Mouse (Mus musculus) kidney, postnatal 0 days (tissue): Measurements from ENCODE around the gene Prlh. TPM values are rescaled to one million over a fixed set of nuclear protein-coding genes. Genes with fewer than 3 reads are reported as not detected.

Experiments
- ATAC-seq: fragments of 200-750 bp; cut with Nextera tagmentation; replicated peaks from 2 replicates; pipeline ENCODE4 v1.8.0; 2017; ENCODE audit warnings: low read depth, moderate number of reproducible peaks, moderate TSS enrichment, moderate library complexity; ENCODE audit not compliant: low FRiP score
- DNase-seq: peaks from one replicate; pipeline ENCODE4 v3.0.0-alpha.2; 2016; ENCODE audit warnings: low spot score
- H3K27ac ChIP-seq: fragments of 300-500 bp; sonication (generic); 2 replicates; pipeline ENCODE4 v1.5.1; 2014; ENCODE audit warnings: mild to moderate bottlenecking
- H3K27me3 ChIP-seq: fragments of 300-500 bp; sonication (generic); 2 replicates; pipeline ENCODE4 v1.6.1; 2014; ENCODE audit warnings: low read length, mixed read lengths; ENCODE audit not compliant: insufficient read depth
- H3K36me3 ChIP-seq: fragments of 300-500 bp; sonication (generic); 2 replicates; pipeline ENCODE4 v1.6.1; 2014; ENCODE audit warnings: low read length, mixed read lengths; ENCODE audit not compliant: insufficient read depth
- H3K4me1 ChIP-seq: fragments of 300-500 bp; sonication (generic); replicated peaks from 2 replicates; pipeline ENCODE4 v1.6.1; 2014; ENCODE audit warnings: antibody characterized with exemption, low read length, mixed read lengths; ENCODE audit not compliant: insufficient read depth
- H3K4me2 ChIP-seq: fragments of 300-500 bp; sonication (generic); 2 replicates; pipeline ENCODE4 v1.6.1; 2014; ENCODE audit warnings: mild to moderate bottlenecking, low read length, moderate library complexity, mixed read lengths
- H3K4me3 ChIP-seq: fragments of 300-500 bp; sonication (generic); replicated peaks from 2 replicates; pipeline ENCODE4 v1.5.1; 2014; ENCODE audit warnings: low read depth, low read length
- H3K9ac ChIP-seq: fragments of 300-500 bp; sonication (generic); 2 replicates; pipeline ENCODE4 v1.6.1; 2014; ENCODE audit warnings: low read depth, low read length
- H3K9me3 ChIP-seq: fragments of 300-500 bp; sonication (generic); replicated peaks from 2 replicates; pipeline ENCODE4 v1.6.1; 2016; ENCODE audit warnings: low read length, inconsistent platforms, mixed read lengths
- CTCF ChIP-seq: IDR thresholded peaks from 2 replicates; pipeline ENCODE4 v1.5.1; 2016; ENCODE audit warnings: antibody characterized with exemption, low read depth, mild to moderate bottlenecking, moderate library complexity
- WGBS: fragments of 180-500 bp; shearing (Covaris S2); extraction: QIAGEN DNeasy Blood & Tissue Kit; methylation state at CpG from one replicate; pipeline ENCODE4 v1.1.7; 2014; 5-methylcytosine and 5-hydroxymethylcytosine counted together
- polyA plus RNA-seq: library from polyadenylated mRNA; unstranded; fragments of >200 nt; fragmentation: Nextera tagmentation; extraction: Ambion mirVana; gene quantifications from 2 replicates; pipeline ENCODE4 v1.2.1, GENCODE M21; 2015

The Prlh gene
- polyA plus RNA-seq, 1 experiment from 2014 or later = not detected

DNA sequence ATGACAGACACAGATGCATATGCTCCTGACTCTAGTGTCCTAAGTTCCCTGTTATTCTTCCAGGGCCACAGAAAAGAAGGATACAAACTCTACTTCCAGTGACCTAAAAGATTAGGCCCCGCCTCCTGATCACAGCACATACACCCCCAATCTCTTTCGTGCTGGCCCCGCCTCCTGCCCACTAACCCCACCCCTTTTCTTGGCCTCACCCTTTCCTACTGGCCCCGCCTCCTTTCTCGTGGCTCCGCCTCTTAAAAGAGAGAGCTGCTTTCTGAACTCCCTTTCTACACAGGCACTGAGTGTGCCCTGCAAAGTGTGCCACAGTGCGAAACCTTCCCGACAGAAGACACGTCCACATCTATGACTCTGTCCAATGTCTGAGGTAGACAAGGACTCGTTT is 7.7 kb upstream of the Prlh start:
- H3K4me3 ChIP-seq = no peak overlapping the region
- no peaks in the 10 kb centered on the region for H3K27me3 ChIP-seq
- ATAC-seq (no peak), DNase-seq (no peak)
- H3K9me3 ChIP-seq = no peaks in the 10 kb centered on the region
- TF ChIP-seq CTCF = no peak
- H3K4me1 ChIP-seq = no peaks in the 10 kb centered on the region
- WGBS = 66% methylated on average over 10 of the region's 10 CpGs
- no peak overlapping the region for H3K4me2 ChIP-seq
- no peaks in the 10 kb centered on the region for H3K36me3 ChIP-seq
- H3K9ac ChIP-seq = no peak overlapping the region
- H3K27ac ChIP-seq = no peak overlapping the region

DNA sequence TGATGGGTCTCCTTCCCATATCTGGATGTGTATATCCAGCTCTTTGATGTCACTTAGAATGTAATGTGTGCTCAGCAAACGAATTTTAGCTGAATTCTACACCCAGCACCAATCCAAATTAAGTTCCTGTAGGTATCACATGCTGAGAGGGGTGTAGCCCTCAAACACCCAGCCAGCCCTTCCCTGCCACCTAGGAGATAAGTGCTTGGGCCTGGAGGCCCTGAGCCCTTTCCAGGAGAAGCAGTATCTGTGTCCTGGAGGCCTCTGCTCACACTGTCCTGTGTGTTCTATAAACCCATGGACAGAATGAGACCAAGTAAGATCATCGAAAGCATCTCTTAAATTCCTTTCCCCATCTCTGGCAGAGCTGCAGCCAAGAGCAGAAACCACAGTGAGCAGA is 5.7 kb upstream of the Prlh start:
- Histone ChIP-seq H3K4me3 (no peak overlapping the region), H3K27ac (no peak overlapping the region), H3K9ac (no peak overlapping the region), H3K27me3 (no peaks in the 10 kb centered on the region), H3K4me1 (no peaks in the 10 kb centered on the region), H3K36me3 (no peaks in the 10 kb centered on the region), H3K4me2 (no peak overlapping the region), H3K9me3 (no peaks in the 10 kb centered on the region)
- DNase-seq (no peak), ATAC-seq (no peak)
- 64% methylated on average over 2 of the region's 2 CpGs for WGBS
- no peak for TF ChIP-seq CTCF

DNA sequence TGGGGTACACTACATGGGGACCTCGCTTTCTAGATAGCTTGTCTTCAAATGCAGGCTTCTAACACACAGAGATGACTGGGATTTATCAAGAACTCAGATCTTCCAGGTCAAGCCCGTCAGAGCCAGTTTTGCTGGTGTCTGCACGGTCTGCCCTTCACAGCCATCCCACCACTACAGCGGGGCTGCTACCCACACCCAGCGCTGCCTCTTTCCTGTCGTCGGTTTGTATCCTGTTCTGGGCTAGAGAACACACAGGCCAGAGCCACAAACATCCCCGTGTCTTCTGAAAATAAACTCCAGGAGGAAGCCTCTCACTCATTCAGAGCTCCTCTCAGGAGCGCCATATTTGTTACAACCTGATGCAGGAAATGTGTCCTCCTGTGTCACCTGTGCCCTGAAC is 3.6 kb upstream of the Prlh start:
- Histone ChIP-seq H3K4me3 (no peak overlapping the region), H3K27ac (no peak overlapping the region), H3K9ac (no peak overlapping the region), H3K36me3 (no peaks in the 10 kb centered on the region), H3K4me2 (no peak overlapping the region), H3K4me1 (no peaks in the 10 kb centered on the region), H3K27me3 (no peaks in the 10 kb centered on the region), H3K9me3 (no peaks in the 10 kb centered on the region)
- 54% methylated on average over 9 of the region's 9 CpGs for WGBS
- ATAC-seq = no peak
- TF ChIP-seq CTCF = no peak
- no peak for DNase-seq

DNA sequence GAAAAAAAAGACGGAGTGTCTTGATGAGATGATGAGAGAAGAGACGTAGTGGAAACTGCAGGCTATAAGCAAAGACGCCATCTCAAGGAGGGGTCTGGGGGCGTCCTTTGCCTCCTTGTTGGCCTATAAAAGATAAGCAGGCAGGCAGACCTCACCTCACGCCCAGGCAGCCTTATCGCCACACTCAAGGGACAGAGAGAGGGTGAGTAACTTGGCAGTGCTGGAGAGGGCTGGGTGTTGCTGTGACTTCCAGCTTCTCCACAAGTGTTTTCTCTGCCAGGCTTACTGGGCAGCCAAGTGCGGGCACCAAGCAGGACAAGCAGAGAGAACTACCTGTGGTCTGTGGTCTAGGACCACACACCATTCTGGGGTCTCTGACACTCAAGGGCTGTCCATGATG is 1.2 kb upstream of the Prlh start:
- ATAC-seq = no peak
- no peak for TF ChIP-seq CTCF
- H3K27me3 ChIP-seq = no peaks in the 10 kb centered on the region
- H3K27ac ChIP-seq = no peak overlapping the region
- H3K9ac ChIP-seq = no peak overlapping the region
- H3K4me2 ChIP-seq = no peak overlapping the region
- H3K36me3 ChIP-seq = no peaks in the 10 kb centered on the region
- H3K9me3 ChIP-seq = no peaks in the 10 kb centered on the region
- H3K4me3 ChIP-seq = no peak overlapping the region
- DNase-seq = no peak
- no peaks in the 10 kb centered on the region for H3K4me1 ChIP-seq
- 81% methylated on average over 7 of the region's 7 CpGs for WGBS

DNA sequence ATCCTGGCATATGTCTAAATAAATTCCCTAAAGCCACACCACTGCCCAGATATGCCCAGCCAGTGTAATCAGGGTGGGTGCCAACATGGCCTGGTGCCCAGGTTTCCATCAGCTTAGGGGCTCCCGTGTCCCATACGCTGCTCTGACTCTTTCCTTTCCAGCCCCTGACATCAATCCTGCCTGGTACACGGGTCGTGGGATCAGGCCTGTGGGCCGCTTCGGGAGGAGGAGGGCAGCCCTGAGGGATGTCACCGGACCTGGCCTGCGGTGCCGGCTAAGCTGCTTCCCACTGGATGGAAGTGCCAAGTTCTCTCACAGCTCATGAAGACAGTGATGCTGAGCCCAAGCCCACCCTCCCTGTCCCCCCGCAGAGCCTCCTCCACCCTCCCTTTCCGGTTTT is 780 bp downstream of the Prlh start:
- no peak for DNase-seq
- H3K9ac ChIP-seq = no peak overlapping the region
- no peak for ATAC-seq
- WGBS = 60% methylated on average over 11 of the region's 11 CpGs
- H3K27ac ChIP-seq = no peak overlapping the region
- H3K27me3 ChIP-seq = no peaks in the 10 kb centered on the region
- H3K9me3 ChIP-seq = no peaks in the 10 kb centered on the region
- no peaks in the 10 kb centered on the region for H3K36me3 ChIP-seq
- no peaks in the 10 kb centered on the region for H3K4me1 ChIP-seq
- no peak overlapping the region for H3K4me2 ChIP-seq
- H3K4me3 ChIP-seq = no peak overlapping the region
- no peak for TF ChIP-seq CTCF

DNA sequence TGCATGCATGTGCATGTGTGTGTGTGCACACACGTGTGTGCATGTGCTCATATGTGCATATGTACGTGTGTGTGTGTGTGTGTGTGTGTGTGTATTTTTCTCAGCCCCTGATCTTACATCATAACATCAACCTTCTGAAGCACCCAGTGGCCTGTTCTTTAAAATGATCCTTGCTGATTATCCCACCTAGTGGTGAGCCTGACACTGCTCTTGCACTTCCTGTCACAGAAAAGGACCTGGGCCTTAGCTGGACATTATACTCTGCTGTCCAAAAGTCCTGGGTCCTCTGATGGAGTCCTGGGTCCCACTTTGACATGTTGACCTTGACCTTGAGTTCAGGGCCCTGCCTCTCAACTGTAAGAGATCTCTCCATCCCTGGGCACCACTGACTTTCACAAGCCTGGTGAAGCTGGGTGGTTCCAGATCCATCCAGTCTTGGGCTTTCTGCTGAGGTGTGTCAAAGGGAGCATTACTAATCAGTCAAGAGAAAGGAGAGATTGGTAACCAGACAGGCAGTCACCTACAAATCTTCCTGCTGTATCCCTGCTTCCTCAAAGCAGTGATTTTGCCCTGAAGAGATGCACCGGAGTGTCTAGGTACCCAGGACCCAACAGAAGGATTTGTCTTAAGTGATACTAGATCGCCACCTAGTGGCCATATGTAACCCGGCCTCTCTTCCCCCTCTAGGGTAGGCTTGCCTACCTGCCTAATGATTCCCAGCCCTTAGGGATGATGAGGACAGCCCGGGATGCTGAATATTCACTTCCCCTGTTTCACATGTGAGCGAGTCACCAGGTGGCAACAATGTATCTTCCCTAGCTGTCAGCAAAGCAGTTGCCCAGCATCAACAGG is 3.6 kb downstream of the Prlh start:
- DNase-seq (peak; percentile 93), ATAC-seq (peak; percentile 48)
- H3K9me3 ChIP-seq = no peaks in the 10 kb centered on the region
- no peak overlapping the region for H3K9ac ChIP-seq
- WGBS = 26% methylated on average over 7 of the region's 7 CpGs
- no peak overlapping the region for H3K27ac ChIP-seq
- H3K27me3 ChIP-seq = no peaks in the 10 kb centered on the region
- H3K4me1 ChIP-seq = no peaks in the 10 kb centered on the region
- no peak overlapping the region for H3K4me2 ChIP-seq
- TF ChIP-seq CTCF = peak; percentile 90
- no peaks in the 10 kb centered on the region for H3K36me3 ChIP-seq
- H3K4me3 ChIP-seq = no peak overlapping the region
